Mouse (Mus musculus) heart, embryonic 15.5 days (tissue): ENCODE data around the gene Gm21976. TPM values are rescaled to one million over a fixed set of nuclear protein-coding genes. Genes with fewer than 3 reads are reported as not detected.

ENCODE experiments used
- ATAC-seq: fragments of 200-750 bp; cut with Nextera tagmentation; replicated peaks from 2 replicates; pipeline ENCODE4 v1.8.0; 2017; ENCODE audit warnings: low read depth, moderate TSS enrichment; ENCODE audit not compliant: insufficient number of reproducible peaks, insufficient read depth, low FRiP score
- H3K27ac ChIP-seq: fragments of 300-500 bp; sonication (generic); 2 replicates; pipeline ENCODE4 v1.5.1; 2015; ENCODE audit warnings: mild to moderate bottlenecking, inconsistent platforms
- H3K27me3 ChIP-seq: fragments of 300-500 bp; sonication (generic); 2 replicates; pipeline ENCODE4 v1.6.1; 2015; ENCODE audit warnings: inconsistent platforms
- H3K36me3 ChIP-seq: fragments of 300-500 bp; sonication (generic); 2 replicates; pipeline ENCODE4 v1.6.1; 2015; ENCODE audit warnings: mild to moderate bottlenecking, inconsistent platforms
- H3K4me1 ChIP-seq: fragments of 300-500 bp; sonication (generic); replicated peaks from 2 replicates; pipeline ENCODE4 v1.6.1; 2015; ENCODE audit warnings: inconsistent platforms
- H3K4me2 ChIP-seq: fragments of 300-500 bp; sonication (generic); 2 replicates; pipeline ENCODE4 v1.6.1; 2015; ENCODE audit warnings: inconsistent platforms, mild to moderate bottlenecking, moderate library complexity
- H3K4me3 ChIP-seq: fragments of 300-500 bp; sonication (generic); 2 replicates; pipeline ENCODE4 v1.5.1; 2015; ENCODE audit warnings: mild to moderate bottlenecking, inconsistent platforms
- H3K9ac ChIP-seq: fragments of 300-500 bp; sonication (generic); 2 replicates; pipeline ENCODE4 v1.6.1; 2015; ENCODE audit warnings: mild to moderate bottlenecking, inconsistent platforms
- H3K9me3 ChIP-seq: fragments of 300-500 bp; sonication (generic); replicated peaks from 2 replicates; pipeline ENCODE4 v1.6.1; 2016; ENCODE audit warnings: inconsistent platforms
- WGBS: fragments of 180-500 bp; shearing (Covaris S2); methylation state at CpG from one replicate; pipeline ENCODE4 v1.1.7; 2015; ENCODE audit warnings: mixed read lengths; 5-methylcytosine and 5-hydroxymethylcytosine counted together
- polyA plus RNA-seq: library from polyadenylated mRNA; unstranded; fragments of >200 nt; fragmentation: Nextera tagmentation; extraction: Ambion mirVana; gene quantifications from 2 replicates; pipeline ENCODE4 v1.2.1, GENCODE M21; 2015

The Gm21976 gene
- polyA plus RNA-seq, 1 experiment from 2014 or later, result not detected

DNA sequence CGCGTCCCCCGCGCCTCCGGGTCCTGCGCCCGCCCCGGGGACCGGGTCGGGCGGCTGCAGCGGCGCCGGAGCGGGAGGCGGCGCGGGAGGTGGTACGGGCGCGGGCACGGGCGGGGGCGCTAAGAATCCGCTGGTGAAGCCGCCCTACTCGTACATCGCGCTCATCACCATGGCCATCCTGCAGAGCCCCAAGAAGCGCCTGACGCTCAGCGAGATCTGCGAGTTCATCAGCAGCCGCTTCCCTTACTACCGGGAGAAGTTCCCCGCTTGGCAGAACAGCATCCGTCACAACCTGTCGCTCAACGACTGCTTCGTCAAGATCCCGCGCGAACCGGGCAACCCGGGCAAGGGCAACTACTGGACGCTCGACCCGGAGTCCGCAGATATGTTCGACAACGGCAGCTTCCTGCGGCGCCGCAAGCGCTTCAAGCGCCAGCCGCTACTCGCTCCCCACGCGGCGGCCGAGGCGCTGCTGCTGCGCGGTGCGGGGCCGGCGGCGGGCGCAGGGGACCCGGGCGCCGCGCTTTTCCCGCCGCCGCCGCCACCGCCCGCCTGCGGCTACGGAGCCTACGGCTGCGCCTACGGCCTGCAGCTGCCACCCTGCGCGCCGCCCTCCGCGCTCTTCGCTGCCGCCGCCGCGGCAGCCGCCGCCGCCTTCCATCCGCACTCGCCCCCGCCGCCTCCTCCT, 75.3 kb downstream of the Gm21976 start:
- Histone ChIP-seq H3K9me3 (no peaks in the 10 kb centered on the region), H3K4me3 (peak overlapping the region; percentile 53), H3K36me3 (no peaks in the 10 kb centered on the region), H3K27ac (no peak overlapping the region), H3K4me2 (peak overlapping the region; percentile 90), H3K9ac (peak overlapping the region; percentile 41; the same call in 1 of the 2 replicates), H3K4me1 (peaks cover 24% of the 10 kb centered on the region), H3K27me3 (peaks cover 94% of the 10 kb centered on the region)
- no peak for ATAC-seq
- under 1% methylated on average over 86 of the region's 102 CpGs for WGBS

- H3K9me3 ChIP-seq, result no peaks in the 10 kb centered on the region
- WGBS, result 1% methylated on average over 69 of the region's 81 CpGs
- H3K9ac ChIP-seq, result peak overlapping the region; percentile 41; the same call in 1 of the 2 replicates
- no peaks in the 10 kb centered on the region for H3K36me3 ChIP-seq
- peak overlapping the region; percentile 90 for H3K4me2 ChIP-seq
- 0 out of 2 replicates have a peak, but pooled peaks have one; percentile 24 for ATAC-seq
- H3K27me3 ChIP-seq, result peaks cover 94% of the 10 kb centered on the region
- H3K4me1 ChIP-seq, result peaks cover 24% of the 10 kb centered on the region
- no peak overlapping the region for H3K27ac ChIP-seq
- H3K4me3 ChIP-seq, result peak overlapping the region; percentile 53
Measured at GRCm38 (mm10) chr13:98355559-98356111, 75.9 kb downstream of the Gm21976 start.

DNA sequence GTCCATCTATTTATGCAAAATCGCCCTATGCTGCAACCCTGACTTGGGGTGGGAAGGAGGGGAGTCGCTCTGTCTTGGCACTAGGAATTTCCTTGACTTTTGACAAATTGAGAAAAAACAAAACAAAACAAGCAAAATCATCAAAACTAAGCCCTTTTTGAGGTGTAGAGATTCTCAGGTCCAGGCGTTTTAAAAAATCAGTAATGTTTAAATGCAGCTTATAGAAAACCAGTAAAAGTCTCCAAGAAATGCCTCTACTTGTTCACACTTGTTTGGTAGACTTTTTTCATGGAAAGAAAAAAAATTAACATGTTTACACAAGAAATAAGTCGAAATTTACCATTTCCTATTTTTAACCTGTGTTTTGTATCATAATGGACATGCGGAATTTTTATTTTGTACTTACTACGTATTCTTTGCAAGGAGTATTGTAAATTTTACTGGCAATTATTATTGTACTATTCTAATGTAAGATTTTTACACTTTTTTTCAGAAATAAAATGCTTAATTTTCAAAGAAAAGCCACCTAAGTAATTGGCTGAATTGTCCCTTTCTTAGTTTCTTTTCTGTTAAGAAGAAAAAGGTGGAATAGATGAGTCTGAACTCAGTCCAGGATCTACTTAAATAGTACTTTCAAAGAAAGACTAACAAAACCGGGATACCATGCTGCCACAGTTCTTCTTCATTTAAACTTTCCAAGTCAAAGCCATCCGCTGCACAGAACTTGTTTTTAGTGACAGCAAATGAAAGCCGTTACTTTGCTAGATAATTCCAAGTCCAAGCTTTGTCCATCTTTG, 76.7 kb downstream of the Gm21976 start:
- no peaks in the 10 kb centered on the region for H3K36me3 ChIP-seq
- ATAC-seq, result no peak
- no peaks in the 10 kb centered on the region for H3K9me3 ChIP-seq
- 11% methylated on average over 9 of the region's 9 CpGs for WGBS
- peak overlapping the region; percentile 53 for H3K4me3 ChIP-seq
- no peak overlapping the region for H3K9ac ChIP-seq
- no peak overlapping the region for H3K27ac ChIP-seq
- peaks cover 24% of the 10 kb centered on the region for H3K4me1 ChIP-seq
- peaks cover 94% of the 10 kb centered on the region for H3K27me3 ChIP-seq
- peak overlapping the region; percentile 90 for H3K4me2 ChIP-seq

Other genes with a start within 250 kb of the Gm21976 start
- 10.7 and 15.4 TPM in 2 replicates for gene Arhgef28, start 73.4 kb upstream of the Gm21976 start, polyA plus RNA-seq
- 12.5 and 16.0 TPM in 2 replicates for gene Utp15, start 16.8 kb upstream of the Gm21976 start, polyA plus RNA-seq
- 15.4 and 17.0 TPM in 2 replicates for gene Ankra2, start 16.8 kb upstream of the Gm21976 start, polyA plus RNA-seq
- gene Btf3, start 37.1 kb downstream of the Gm21976 start, polyA plus RNA-seq, result 353 and 399 TPM in 2 replicates
- 0.05 TPM in 1 of 2 replicates, not detected in the other for gene Foxd1, start 74.4 kb downstream of the Gm21976 start, polyA plus RNA-seq
- 0.36 and 0.79 TPM in 2 replicates for gene Gm10320, start 212.1 kb downstream of the Gm21976 start, polyA plus RNA-seq